Mouse (Mus musculus): ENCODE results near the gene Cpne9. TPM values are rescaled to one million over a fixed set of nuclear protein-coding genes. Genes with fewer than 3 reads are reported as not detected.

Cpne9 gene
- total RNA-seq, 1 experiment from 2014 or later: 0.85 TPM

- peak; percentile 86 for DNase-seq
Measured at GRCm38 (mm10) chr6:113343177-113344092, 61.3 kb downstream of the Cpne9 start, which contains the start of gene Camk1. Camk1 (minus strand) TSS chr6:113343984.

GRCm38 (mm10) chr6:113344321-113344720, 62.2 kb downstream of the Cpne9 start:
- peak; percentile 79 for DNase-seq

- no peak for DNase-seq
Measured at GRCm38 (mm10) chr6:113346897-113347296, 64.8 kb downstream of the Cpne9 start.

GRCm38 (mm10) chr6:113350538-113350937, 68.4 kb downstream of the Cpne9 start:
- no peak for DNase-seq

GRCm38 (mm10) chr6:113351161-113351560, 69.1 kb downstream of the Cpne9 start:
- no peak for DNase-seq

DNA sequence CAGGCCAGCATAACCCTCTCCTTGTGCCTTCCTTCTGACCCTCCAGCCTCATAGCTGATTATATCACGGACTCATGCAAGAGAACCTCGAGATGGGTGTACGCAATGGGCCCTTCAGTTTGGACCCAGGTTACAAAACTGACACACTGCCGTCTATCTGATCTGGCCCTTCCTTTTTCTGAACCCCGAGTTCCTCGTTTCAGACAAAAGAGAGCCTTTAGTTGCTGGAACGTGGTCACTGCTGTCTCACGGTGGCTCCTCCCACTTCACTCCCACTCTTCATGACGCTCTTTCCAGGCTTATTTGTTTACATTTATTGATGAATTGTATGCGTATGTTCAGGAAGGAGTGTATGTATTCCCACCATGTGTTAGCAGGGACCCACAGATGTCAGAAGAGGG, 69.5 kb downstream of the Cpne9 start:
- DNase-seq: no peak

DNA sequence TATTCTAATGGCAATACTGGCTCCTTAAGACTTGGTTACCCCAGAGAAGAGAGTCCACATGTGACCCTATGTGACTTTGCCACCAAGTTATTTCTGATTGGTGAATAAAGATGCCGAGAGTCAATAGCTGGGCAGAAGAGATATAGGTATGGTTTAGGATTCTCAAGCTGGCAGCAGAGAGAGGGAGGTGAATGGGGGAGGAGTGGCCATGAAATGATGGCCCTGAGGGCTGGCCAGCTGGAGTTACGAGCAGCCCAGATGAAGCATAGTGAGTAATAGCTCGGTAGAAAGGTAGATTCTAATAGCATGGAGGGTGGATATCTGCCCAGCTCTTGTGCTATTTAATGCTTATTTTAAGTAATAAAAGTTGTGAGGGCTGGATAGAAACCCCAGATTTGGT, 70.7 kb downstream of the Cpne9 start:
- no peak for DNase-seq

- DNase-seq: no peak
Measured at GRCm38 (mm10) chr6:113353696-113354095, 71.6 kb downstream of the Cpne9 start.

Other genes starting within 250 kb of the Cpne9 start
- 39.1 and 48.1 TPM in 2 replicates for gene Thumpd3, start 236.1 kb upstream of the Cpne9 start, total RNA-seq (2021)
- 128 TPM in 2 replicates for gene Setd5, start 204.9 kb upstream of the Cpne9 start, total RNA-seq (2021)
- gene Lhfpl4, start 86.9 kb upstream of the Cpne9 start, total RNA-seq (2021): 2.8 and 5.0 TPM in 2 replicates
- 23.0 and 30.9 TPM in 2 replicates for gene Mtmr14, start 44.5 kb upstream of the Cpne9 start, total RNA-seq (2021)
- 27.8 and 32.9 TPM in 2 replicates for gene Brpf1, start 24.8 kb downstream of the Cpne9 start, total RNA-seq (2021)
- 16.7 and 19.9 TPM in 2 replicates for gene Ogg1, start 44.7 kb downstream of the Cpne9 start, total RNA-seq (2021)
- gene Camk1, start 61.7 kb downstream of the Cpne9 start, total RNA-seq (2021): 45.3 and 62.0 TPM in 2 replicates
- 51.4 and 54.5 TPM in 2 replicates for gene Tada3, start 95.6 kb downstream of the Cpne9 start, total RNA-seq (2021)
- gene Arpc4, start 95.8 kb downstream of the Cpne9 start, total RNA-seq (2021): 143 and 191 TPM in 2 replicates
- gene Ttll3, start 107.0 kb downstream of the Cpne9 start, total RNA-seq (2021): 3.9 and 4.5 TPM in 2 replicates
- gene Rpusd3, start 137.0 kb downstream of the Cpne9 start, total RNA-seq (2021): 7.6 and 8.1 TPM in 2 replicates
- 153 and 182 TPM in 2 replicates for gene Cidec, start 153.5 kb downstream of the Cpne9 start, total RNA-seq (2021)
- 47.5 and 55.0 TPM in 2 replicates for gene Jagn1, start 160.3 kb downstream of the Cpne9 start, total RNA-seq (2021)
- 0.76 and 1.5 TPM in 2 replicates for gene Il17re, start 176.2 kb downstream of the Cpne9 start, total RNA-seq (2021)
- gene Il17rc, start 189.1 kb downstream of the Cpne9 start, total RNA-seq (2021): 18.0 and 19.3 TPM in 2 replicates
- gene Creld1, start 201.0 kb downstream of the Cpne9 start, total RNA-seq (2021): 45.2 and 59.9 TPM in 2 replicates
- gene Prrt3, start 219.6 kb downstream of the Cpne9 start, total RNA-seq (2021): 0.30 TPM in 1 of 2 replicates, not detected in the other
- gene Emc3, start 249.3 kb downstream of the Cpne9 start, total RNA-seq (2021): 116 and 125 TPM in 2 replicates
- gene Fancd2, start 249.4 kb downstream of the Cpne9 start, total RNA-seq (2021): 2.0 and 3.0 TPM in 2 replicates

Measured in adrenal gland, postnatal 25 days (tissue).